Mouse (Mus musculus) hindbrain, postnatal 0 days (tissue): ENCODE data around the gene Edc3. TPM values are rescaled to one million over a fixed set of nuclear protein-coding genes. Genes with fewer than 3 reads are reported as not detected.

Experiments used
- ATAC-seq: fragments of 200-750 bp; cut with Nextera tagmentation; 2 replicates; pipeline ENCODE4 v1.8.0; 2017; ENCODE audit warnings: mild to moderate bottlenecking, moderate TSS enrichment, moderate library complexity
- DNase-seq: peaks from one replicate; pipeline ENCODE4 v3.0.0-alpha.2; 2015; ENCODE audit warnings: low spot score
- H3K27ac ChIP-seq: fragments of 300-500 bp; sonication (generic); 2 replicates; pipeline ENCODE4 v1.5.1; 2014; ENCODE audit warnings: mild to moderate bottlenecking
- H3K27me3 ChIP-seq: fragments of 300-500 bp; sonication (generic); 2 replicates; pipeline ENCODE4 v1.6.1; 2014; ENCODE audit warnings: low read length, mixed read lengths; ENCODE audit not compliant: insufficient read depth
- H3K36me3 ChIP-seq: fragments of 300-500 bp; sonication (generic); 2 replicates; pipeline ENCODE4 v1.6.1; 2014; ENCODE audit warnings: low read length, mixed read lengths; ENCODE audit not compliant: insufficient read depth
- H3K4me1 ChIP-seq: fragments of 300-500 bp; sonication (generic); 2 replicates; pipeline ENCODE4 v1.6.1; 2014; ENCODE audit warnings: antibody characterized with exemption, low read length, mixed read lengths; ENCODE audit not compliant: insufficient read depth
- H3K4me2 ChIP-seq: fragments of 300-500 bp; sonication (generic); 2 replicates; pipeline ENCODE4 v1.6.1; 2014; ENCODE audit warnings: low read depth, mild to moderate bottlenecking, low read length, moderate library complexity, mixed read lengths
- H3K4me3 ChIP-seq: fragments of 300-500 bp; sonication (generic); 2 replicates; pipeline ENCODE4 v1.5.1; 2014; ENCODE audit warnings: low read length
- H3K9ac ChIP-seq: fragments of 300-500 bp; sonication (generic); replicated peaks from 2 replicates; pipeline ENCODE4 v1.6.1; 2014; ENCODE audit warnings: mild to moderate bottlenecking, low read length, moderate library complexity, mixed read lengths
- H3K9me3 ChIP-seq: fragments of 300-500 bp; sonication (generic); 2 replicates; pipeline ENCODE4 v1.6.1; 2016; ENCODE audit warnings: low read length, mixed read lengths
- CTCF ChIP-seq: IDR thresholded peaks from 2 replicates; pipeline ENCODE4 v1.5.1; 2016; ENCODE audit warnings: antibody characterized with exemption, control low read depth, low read depth
- WGBS: fragments of 180-500 bp; shearing (Covaris S2); extraction: QIAGEN DNeasy Blood & Tissue Kit; methylation state at CpG from one replicate; pipeline ENCODE4 v1.1.7; 2014; 5-methylcytosine and 5-hydroxymethylcytosine counted together
- polyA plus RNA-seq: library from polyadenylated mRNA; unstranded; fragments of >200 nt; fragmentation: Nextera tagmentation; extraction: Ambion mirVana; gene quantifications from 2 replicates; pipeline ENCODE4 v1.2.1, GENCODE M21; 2015
- total RNA-seq: library from RNA; depleted of rRNA; stranded (reverse); fragments of >200 nt; gene quantifications from 2 replicates; pipeline ENCODE4 v1.2.3, GENCODE M21; 2014

Edc3 gene
- total and polyA plus RNA-seq, 2 experiments from 2014 or later, result 10.2 to 25.4 TPM

GRCm38 (mm10) chr9:57764974-57765363, 56.6 kb downstream of the Edc3 start:
- under 1% methylated on average over 38 of the region's 45 CpGs for WGBS

GRCm38 (mm10) chr9:57765364-57766351, 57.3 kb downstream of the Edc3 start, which contains the start of gene Clk3:
TSS of gene Clk3 (minus strand) at chr9:57765860.
- peak; percentile 63 for ATAC-seq

More at GRCm38 (mm10) chr9:57764974-57765363, 56.6 kb downstream of the Edc3 start:
- DNase-seq (peak; percentile 96), ATAC-seq (peak; percentile 91)
- Histone ChIP-seq H3K4me2 (peak overlapping the region; percentile 94), H3K27ac (peak overlapping the region; percentile 99), H3K9ac (peak overlapping the region; percentile 99), H3K36me3 (peaks cover 10% of the 10 kb centered on the region), H3K27me3 (no peaks in the 10 kb centered on the region), H3K4me3 (peak overlapping the region; percentile 95), H3K4me1 (peaks cover 31% of the 10 kb centered on the region), H3K9me3 (no peaks in the 10 kb centered on the region)
- no peak for TF ChIP-seq CTCF

DNA sequence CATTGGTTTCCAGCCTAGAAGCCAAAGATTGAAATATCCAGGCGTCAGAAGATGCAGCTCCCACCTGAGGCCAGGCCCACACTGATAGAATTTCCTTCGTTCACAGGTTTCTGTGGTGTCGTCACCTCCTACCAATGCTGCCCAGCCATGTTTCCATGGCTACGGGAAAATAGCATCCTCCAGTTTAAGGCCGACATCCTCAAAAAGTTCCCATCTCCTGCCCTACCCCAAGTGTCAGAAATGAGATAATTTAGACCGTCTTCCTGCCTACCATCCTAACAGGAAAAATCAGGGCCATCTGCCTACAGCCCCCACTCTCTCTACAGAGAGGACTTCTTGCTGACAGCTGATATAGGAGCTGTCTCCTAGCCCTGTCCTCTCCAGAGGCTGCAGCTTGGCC, 58.1 kb downstream of the Edc3 start:
- H3K4me3 ChIP-seq, result peak overlapping the region; percentile 95
- ATAC-seq (no peak), DNase-seq (no peak)
- peak overlapping the region; percentile 94 for H3K4me2 ChIP-seq
- H3K9me3 ChIP-seq, result no peaks in the 10 kb centered on the region
- no peaks in the 10 kb centered on the region for H3K36me3 ChIP-seq
- H3K27me3 ChIP-seq, result no peaks in the 10 kb centered on the region
- H3K27ac ChIP-seq, result peak overlapping the region; percentile 99
- 27% methylated on average over 6 of the region's 6 CpGs for WGBS
- no peak for TF ChIP-seq CTCF
- H3K4me1 ChIP-seq, result peaks cover 31% of the 10 kb centered on the region
- H3K9ac ChIP-seq, result peak overlapping the region; percentile 99

More at GRCm38 (mm10) chr9:57765364-57766351, 57.3 kb downstream of the Edc3 start, which contains the start of gene Clk3:
- peak within 1 kb of the TSS; percentile 99 for H3K9ac ChIP-seq
- H3K9me3 ChIP-seq, result no peaks in the 10 kb centered on the region
- WGBS, result under 1% methylated on average over 93 of the region's 93 CpGs
- peak within 1 kb of the TSS; percentile 99 for H3K27ac ChIP-seq
- H3K36me3 ChIP-seq, result peaks cover 3% of the 10 kb centered on the region
- peak within 1 kb of the TSS; percentile 94 for H3K4me2 ChIP-seq
- DNase-seq, result peak; percentile 83
- peak within 1 kb of the TSS; percentile 95 for H3K4me3 ChIP-seq
- H3K4me1 ChIP-seq, result peaks cover 31% of the 10 kb centered on the region
- TF ChIP-seq CTCF, result peak; percentile 20; the same call in 1 of the 2 replicates
- no peaks in the 10 kb centered on the region for H3K27me3 ChIP-seq

GRCm38 (mm10) chr9:57767231-57767630, 58.9 kb downstream of the Edc3 start:
- Histone ChIP-seq H3K4me2 (no peak overlapping the region), H3K4me3 (no peak overlapping the region), H3K9ac (no peak overlapping the region), H3K36me3 (no peaks in the 10 kb centered on the region), H3K9me3 (no peaks in the 10 kb centered on the region), H3K4me1 (peaks cover 27% of the 10 kb centered on the region), H3K27me3 (no peaks in the 10 kb centered on the region), H3K27ac (no peak overlapping the region)
- no peak for ATAC-seq
- WGBS, result 89% methylated on average over 4 of the region's 4 CpGs
- no peak for DNase-seq
- no peak for TF ChIP-seq CTCF

- Histone ChIP-seq H3K27ac (no peak overlapping the region), H3K4me1 (peaks cover 9% of the 10 kb centered on the region; the same call in 1 of the 2 replicates), H3K9me3 (no peaks in the 10 kb centered on the region), H3K9ac (no peak overlapping the region), H3K27me3 (no peaks in the 10 kb centered on the region), H3K4me3 (no peak overlapping the region), H3K36me3 (no peaks in the 10 kb centered on the region), H3K4me2 (no peak overlapping the region)
- TF ChIP-seq CTCF, result no peak
- DNase-seq (no peak), ATAC-seq (no peak)
- WGBS, result 40% methylated on average over 2 of the region's 2 CpGs
These were observed 61.3 kb downstream of the Edc3 start for GRCm38 (mm10) chr9:57769539-57770069.

DNA sequence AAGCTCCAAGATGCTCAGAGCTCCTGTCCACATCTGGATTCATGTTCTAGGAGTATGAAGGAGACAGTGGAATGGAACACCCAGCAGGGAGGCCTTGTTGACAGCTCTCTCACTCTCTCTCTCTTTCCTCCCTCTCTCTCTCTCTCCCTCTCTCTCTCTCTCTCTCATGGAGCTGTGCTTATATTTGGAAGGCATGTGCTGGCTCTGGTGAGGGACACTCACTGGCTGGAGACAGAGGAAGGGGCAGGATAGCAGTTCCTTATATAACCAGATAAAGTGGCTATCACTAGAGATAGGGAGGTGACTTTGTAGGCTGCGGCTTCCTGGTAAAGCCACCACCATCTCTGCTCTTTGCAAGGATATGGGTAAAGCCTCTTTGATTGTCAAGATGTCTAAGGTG, 61.9 kb downstream of the Edc3 start:
- no peak overlapping the region for H3K9ac ChIP-seq
- peaks cover 9% of the 10 kb centered on the region; the same call in 1 of the 2 replicates for H3K4me1 ChIP-seq
- no peak for ATAC-seq
- DNase-seq, result no peak
- 96% methylated on average over 1 of the region's 1 CpGs for WGBS
- H3K27me3 ChIP-seq, result no peaks in the 10 kb centered on the region
- TF ChIP-seq CTCF, result no peak
- H3K9me3 ChIP-seq, result no peaks in the 10 kb centered on the region
- H3K27ac ChIP-seq, result no peak overlapping the region
- no peaks in the 10 kb centered on the region for H3K36me3 ChIP-seq
- no peak overlapping the region for H3K4me2 ChIP-seq
- no peak overlapping the region for H3K4me3 ChIP-seq
